9 mouse cellular contexts compared by ENCODE assay signal in the genomic region with DNA sequence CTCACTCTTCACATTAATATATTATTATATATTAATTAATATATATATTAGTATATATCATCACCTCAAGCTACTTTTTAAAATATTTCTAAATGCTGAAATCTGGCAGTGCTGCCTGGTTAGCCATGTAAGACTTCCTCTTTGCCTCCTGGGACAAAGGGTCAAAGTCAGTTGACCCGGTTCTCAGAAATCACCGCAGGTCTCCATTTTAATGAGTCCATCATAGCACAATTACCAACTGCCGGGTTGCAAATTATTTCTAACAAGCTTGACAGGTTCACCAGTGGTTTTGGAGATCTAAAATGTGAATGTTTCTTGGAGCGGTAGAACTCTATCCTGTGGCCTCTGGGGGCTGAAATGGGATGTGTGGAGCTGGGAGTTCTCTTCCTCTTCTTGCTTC. TPM values are rescaled to one million over a fixed set of nuclear protein-coding genes. Genes with fewer than 3 reads are reported as not detected.
DNase-seq lines count a peak whose midpoint lies in the region; ATAC-seq lines count a peak whose summit lies in the region.
"Had no signal": no experiment of that assay in that cellular context is flagged by ENCODE, and none has a peak within 500 bp of the region (broad histone marks: within the 10 kb centered on the region; RNA-seq: fewer than 3 reads in every experiment).

No protein-coding gene starts in this region.

- peak overlapping the region; percentile 94 for H3K4me2 ChIP-seq in forebrain, embryonic 13.5 days
- peak overlapping the region; percentile 95 for H3K4me2 ChIP-seq in kidney, embryonic 15.5 days
- H3K4me2 ChIP-seq in neural tube, embryonic 14.5 days (ENCODE audit: low read depth, low read length), result peak overlapping the region; percentile 88; the same call in 1 of the 2 replicates

- no peak overlapping the region for H3K9ac ChIP-seq in forebrain, embryonic 13.5 days
- H3K9ac ChIP-seq in kidney, embryonic 15.5 days, result no peak overlapping the region
- H3K9ac ChIP-seq in neural tube, embryonic 14.5 days (replicated peaks; ENCODE audit: low read depth, low read length), result no peak overlapping the region

- H3K36me3 ChIP-seq in forebrain, embryonic 13.5 days (ENCODE audit: poor library complexity, severe bottlenecking), result no peaks in the 10 kb centered on the region
- no peaks in the 10 kb centered on the region for H3K36me3 ChIP-seq in kidney, embryonic 15.5 days
- H3K36me3 ChIP-seq in neural tube, embryonic 14.5 days (ENCODE audit: control insufficient read depth, insufficient read depth, low read length), result no peaks in the 10 kb centered on the region

- ATAC-seq in forebrain, embryonic 13.5 days, result no peak
- no peak for ATAC-seq in kidney, embryonic 15.5 days (replicated peaks; ENCODE audit: low FRiP score)
- ATAC-seq in neural tube, embryonic 14.5 days (ENCODE audit: low read depth), result no peak

- peaks cover 28% of the 10 kb centered on the region for H3K27me3 ChIP-seq in forebrain, embryonic 13.5 days
- peaks cover 49% of the 10 kb centered on the region for H3K27me3 ChIP-seq in kidney, embryonic 15.5 days
- H3K27me3 ChIP-seq in neural tube, embryonic 14.5 days (ENCODE audit: control insufficient read depth, insufficient read depth, low read length), result 0 out of 2 replicates have a peak, but pooled peaks cover 15% of the 10 kb centered on the region

- DNase-seq in kidney, adult 11 months, result peak; percentile 14
- DNase-seq in kidney, postnatal 10 days, result no peak
- DNase-seq in testis, postnatal 10 days (ENCODE audit: low spot score), result no peak
- no peak for DNase-seq in spleen, adult 18-20 months
- DNase-seq in thymus, postnatal 14 days, result no peak
- DNase-seq: gastrocnemius, adult 2 months had no signal

- WGBS in forebrain, embryonic 13.5 days, result 14% methylated on average over 4 of the region's 4 CpGs
- WGBS in kidney, embryonic 15.5 days, result 24% methylated on average over 4 of the region's 4 CpGs
- 18% methylated on average over 4 of the region's 4 CpGs for WGBS in neural tube, embryonic 14.5 days

- H3K9me3 ChIP-seq in forebrain, embryonic 13.5 days (replicated peaks), result no peaks in the 10 kb centered on the region
- H3K9me3 ChIP-seq in kidney, embryonic 15.5 days (replicated peaks), result no peaks in the 10 kb centered on the region
- H3K9me3 ChIP-seq in neural tube, embryonic 14.5 days (ENCODE audit: control insufficient read depth, low read length), result no peaks in the 10 kb centered on the region

- peaks cover 20% of the 10 kb centered on the region for H3K4me1 ChIP-seq in forebrain, embryonic 13.5 days
- peaks cover 16% of the 10 kb centered on the region for H3K4me1 ChIP-seq in kidney, embryonic 15.5 days
- 0 out of 2 replicates have a peak, but pooled peaks cover 4% of the 10 kb centered on the region for H3K4me1 ChIP-seq in neural tube, embryonic 14.5 days (ENCODE audit: control insufficient read depth, insufficient read depth, low read length)

- no peak overlapping the region for H3K27ac ChIP-seq in forebrain, embryonic 13.5 days
- no peak overlapping the region for H3K27ac ChIP-seq in kidney, embryonic 15.5 days
- H3K27ac ChIP-seq in neural tube, embryonic 14.5 days (ENCODE audit: low read depth, low read length), result no peak overlapping the region
- H3K27ac ChIP-seq: gastrocnemius, adult 2 months had no signal

- H3K4me3 ChIP-seq in forebrain, embryonic 13.5 days, result peak overlapping the region; percentile 45; the same call in 1 of the 2 replicates
- 0 out of 2 replicates have a peak overlapping the region, but pooled peaks have one; percentile 46 for H3K4me3 ChIP-seq in kidney, embryonic 15.5 days (replicated peaks)
- no peak overlapping the region; the same call in 1 of the 2 replicates for H3K4me3 ChIP-seq in neural tube, embryonic 14.5 days (ENCODE audit: low read depth, low read length)

RNA-seq across cellular contexts. Expression of a gene that starts 1.8 kb away (rescaled TPM):
- polyA plus RNA-seq in forebrain, embryonic 13.5 days (2015; fragmentation: Nextera tagmentation; extraction: Ambion mirVana), result 0.37 TPM in 2 replicates
- 0.34 TPM in 1 of 2 replicates, not detected in the other for polyA plus RNA-seq in kidney, embryonic 15.5 days (2015; fragmentation: Nextera tagmentation; extraction: Ambion mirVana)
- polyA plus RNA-seq in neural tube, embryonic 14.5 days (2014; fragmentation: Nextera tagmentation; extraction: Ambion mirVana), result 6.7 and 8.8 TPM in 2 replicates

RNA-seq across cellular contexts. Expression of a gene that starts 35.6 kb away (rescaled TPM):
- not detected in 2 replicates for polyA plus RNA-seq in forebrain, embryonic 13.5 days (2015; fragmentation: Nextera tagmentation; extraction: Ambion mirVana)
- polyA plus RNA-seq in kidney, embryonic 15.5 days (2015; fragmentation: Nextera tagmentation; extraction: Ambion mirVana), result not detected in 2 replicates
- polyA plus RNA-seq in neural tube, embryonic 14.5 days (2014; fragmentation: Nextera tagmentation; extraction: Ambion mirVana), result not detected in 2 replicates
